Mouse (Mus musculus): ENCODE data around the gene Insc. TPM values are rescaled to one million over a fixed set of nuclear protein-coding genes. Genes with fewer than 3 reads are reported as not detected.
A peak's percentile ranks its signal among the peaks of the same experiment; 100 is the strongest.

The Insc gene
- total RNA-seq, 2 experiments from 2014 or later: 1.8 to 2.2 TPM

DNA sequence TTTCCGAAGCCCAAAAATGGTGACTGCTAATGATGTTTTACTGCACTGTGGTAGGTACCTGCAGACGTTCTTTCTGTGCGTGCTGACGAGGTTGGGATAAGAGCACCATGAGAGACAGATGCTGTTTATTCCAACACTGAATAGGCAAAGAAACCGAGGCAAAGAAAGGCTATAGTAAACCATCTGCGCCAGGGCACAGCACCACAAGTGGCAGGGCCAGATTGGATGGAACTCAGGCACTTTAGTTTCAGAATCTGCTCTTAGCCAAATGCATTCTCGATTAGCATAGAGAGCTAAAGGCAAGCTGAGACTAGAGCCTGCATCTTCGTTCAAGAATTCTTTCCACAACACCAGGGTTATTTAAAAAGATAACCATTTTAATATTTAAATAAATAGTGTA lies 59.1 kb downstream of the Insc start:
- intact Hi-C loops (cut with DNase I): loop anchor here (5.0 kb wide), 1 partner anchor 55 kb away; no protein-coding TSS in a partner anchor
- no peak for TF ChIP-seq CTCF (IDR thresholded peaks at IDR 0.05)

DNA sequence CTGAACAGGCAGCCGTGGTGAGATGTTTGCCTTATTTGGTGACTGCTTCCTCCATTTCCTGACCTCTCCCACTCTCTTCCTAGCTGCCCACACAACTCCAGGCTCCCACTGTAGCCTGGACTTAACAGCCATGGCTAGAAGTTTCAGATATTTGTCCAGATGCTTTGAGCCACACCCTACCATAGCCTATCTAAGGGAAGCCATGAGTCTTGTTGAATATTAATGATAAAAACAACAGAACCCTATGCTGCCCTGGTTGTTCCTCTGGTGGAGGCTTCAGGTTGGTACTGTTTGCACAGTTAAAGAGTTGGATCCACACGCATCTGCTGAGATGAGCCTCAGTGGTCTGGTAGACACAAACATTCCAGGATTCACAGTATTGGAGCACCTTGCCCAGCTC lies 61.8 kb downstream of the Insc start:
- Histone ChIP-seq H3K27ac (no peak overlapping the region), H3K4me3 (no peak overlapping the region)
- intact Hi-C loops (cut with DNase I): no loop called here
- TF ChIP-seq CTCF (IDR thresholded peaks at IDR 0.05): no peak
- DNase-seq (ENCODE audit: extremely low spot score in 1 of 2, low spot score in 2 of 2): no peak

More for the DNA sequence above, 59.1 kb downstream of the Insc start:
- no peak for DNase-seq (ENCODE audit: extremely low spot score in 1 of 2, low spot score in 2 of 2)
- Histone ChIP-seq H3K27ac (no peak overlapping the region), H3K4me3 (no peak overlapping the region)

GRCm38 (mm10) chr7:114807343-114807742 lies 63.8 kb downstream of the Insc start:
- Histone ChIP-seq H3K4me3 (no peak overlapping the region), H3K27ac (peak overlapping the region; percentile 66; the same call in 1 of the 2 replicates)
- DNase-seq (ENCODE audit: extremely low spot score in 1 of 2, low spot score in 2 of 2): peak in 1 of 2 experiments; percentile 36
- intact Hi-C loops (cut with DNase I): no loop called here
- TF ChIP-seq CTCF (IDR thresholded peaks at IDR 0.05): no peak

GRCm38 (mm10) chr7:114808341-114808740 lies 64.8 kb downstream of the Insc start:
- Histone ChIP-seq H3K4me3 (no peak overlapping the region), H3K27ac (no peak overlapping the region)
- intact Hi-C loops (cut with DNase I): no loop called here
- DNase-seq (ENCODE audit: extremely low spot score in 1 of 2, low spot score in 2 of 2): no peak
- no peak for TF ChIP-seq CTCF (IDR thresholded peaks at IDR 0.05)

- H3K4me3 ChIP-seq: no peak overlapping the region
- no peak overlapping the region for H3K27ac ChIP-seq
- DNase-seq (ENCODE audit: extremely low spot score in 1 of 2, low spot score in 2 of 2): peak; percentile 83 to 91
- TF ChIP-seq CTCF (IDR thresholded peaks at IDR 0.05): peak; percentile 94
- intact Hi-C loops (cut with DNase I): loop anchor here (1.0 to 10.0 kb wide), 6 partner anchors 86 to 533 kb away; no protein-coding TSS in a partner anchor
Observed at GRCm38 (mm10) chr7:114817291-114817806, 73.9 kb downstream of the Insc start.

DNA sequence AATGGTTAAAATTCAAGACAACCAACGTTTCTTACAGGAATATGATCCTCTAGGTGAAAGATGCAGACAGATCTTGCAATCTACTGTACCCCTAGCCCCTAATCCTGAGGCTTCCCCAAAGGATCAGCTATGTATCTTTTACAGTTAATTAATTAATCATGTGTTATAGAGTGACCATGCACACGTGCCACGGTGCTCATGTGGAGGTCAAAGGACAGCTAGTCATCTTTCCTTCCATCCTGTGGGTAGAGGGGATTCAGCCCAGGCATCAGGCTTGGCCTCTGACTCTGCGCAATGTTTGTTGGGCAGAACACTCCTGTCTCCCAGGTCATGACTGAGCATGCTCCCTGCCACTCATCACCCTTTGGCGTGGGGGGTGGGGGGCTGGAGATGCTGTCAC lies 74.4 kb downstream of the Insc start:
- no peak for TF ChIP-seq CTCF (IDR thresholded peaks at IDR 0.05)
- Histone ChIP-seq H3K4me3 (no peak overlapping the region), H3K27ac (no peak overlapping the region)
- intact Hi-C loops (cut with DNase I): loop anchor here (1.0 to 10.0 kb wide), 6 partner anchors 87 to 533 kb away; no protein-coding TSS in a partner anchor
- no peak for DNase-seq (ENCODE audit: extremely low spot score in 1 of 2, low spot score in 2 of 2)

GRCm38 (mm10) chr7:114818351-114818750 lies 74.9 kb downstream of the Insc start:
- TF ChIP-seq CTCF (IDR thresholded peaks at IDR 0.05): no peak
- no peak overlapping the region for H3K4me3 ChIP-seq
- no peak for DNase-seq (ENCODE audit: extremely low spot score in 1 of 2, low spot score in 2 of 2)
- intact Hi-C loops (cut with DNase I): loop anchor here (5.0 to 10.0 kb wide), 3 partner anchors 141 to 534 kb away; no protein-coding TSS in a partner anchor
- H3K27ac ChIP-seq: no peak overlapping the region

DNA sequence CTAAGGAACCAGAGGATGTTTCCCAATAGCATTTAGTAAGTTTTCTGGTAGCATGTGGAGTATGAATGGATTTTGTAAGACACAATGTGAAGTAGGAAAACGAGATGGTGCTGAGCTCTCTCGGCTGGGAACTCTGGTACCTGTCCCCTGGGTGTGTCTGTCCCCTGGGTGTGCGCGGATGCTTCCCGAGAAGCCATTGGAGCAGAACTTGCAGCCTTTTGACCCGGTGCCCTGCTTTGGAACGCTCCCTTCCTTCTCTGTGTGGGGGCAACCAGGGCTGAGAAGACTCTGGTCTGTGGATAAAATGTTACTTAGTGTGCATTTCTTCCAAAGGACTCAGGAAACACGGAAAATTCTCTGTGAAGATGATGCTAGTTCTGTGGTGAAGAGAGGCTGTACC lies 75.3 kb downstream of the Insc start:
- no peak for DNase-seq (ENCODE audit: extremely low spot score in 1 of 2, low spot score in 2 of 2)
- intact Hi-C loops (cut with DNase I): loop anchor here (5.0 to 10.0 kb wide), 3 partner anchors 142 to 534 kb away; no protein-coding TSS in a partner anchor

GRCm38 (mm10) chr7:114822736-114823135 lies 79.2 kb downstream of the Insc start:
- no peak for TF ChIP-seq CTCF (IDR thresholded peaks at IDR 0.05)
- Histone ChIP-seq H3K27ac (no peak overlapping the region), H3K4me3 (no peak overlapping the region)
- intact Hi-C loops (cut with DNase I): no loop called here
- DNase-seq (ENCODE audit: extremely low spot score in 1 of 2, low spot score in 2 of 2): no peak

More for the DNA sequence above, 75.3 kb downstream of the Insc start:
- Histone ChIP-seq H3K4me3 (no peak overlapping the region), H3K27ac (no peak overlapping the region)
- TF ChIP-seq CTCF (IDR thresholded peaks at IDR 0.05): no peak

DNA sequence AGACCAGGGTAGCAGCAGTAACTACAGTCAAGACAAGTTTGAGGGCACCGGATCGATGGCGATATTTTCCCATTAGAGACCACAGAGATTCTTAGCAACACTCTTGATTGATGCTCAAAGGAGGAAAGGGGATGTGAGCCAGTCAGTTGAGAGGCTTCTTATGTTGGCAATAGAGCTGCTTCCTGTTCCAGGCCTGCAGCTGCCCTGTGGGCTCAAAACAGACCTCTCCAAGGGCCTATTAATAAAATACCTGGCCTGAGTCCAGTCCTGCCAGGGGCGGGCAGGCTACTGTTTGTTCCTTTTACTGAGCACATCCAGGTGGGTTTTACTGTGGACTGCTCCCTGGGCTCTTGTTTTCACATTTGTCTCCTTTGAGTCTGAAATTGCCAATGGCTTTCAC lies 83.9 kb downstream of the Insc start:
- intact Hi-C loops (cut with DNase I): no loop called here
- DNase-seq (ENCODE audit: extremely low spot score in 1 of 2, low spot score in 2 of 2): no peak
- no peak for TF ChIP-seq CTCF (IDR thresholded peaks at IDR 0.05)
- no peak overlapping the region for H3K27ac ChIP-seq
- H3K4me3 ChIP-seq: no peak overlapping the region

- peak; percentile 17 to 28 for DNase-seq (ENCODE audit: extremely low spot score in 1 of 2, low spot score in 2 of 2)
- Histone ChIP-seq H3K4me3 (no peak overlapping the region), H3K27ac (no peak overlapping the region)
- TF ChIP-seq CTCF (IDR thresholded peaks at IDR 0.05): peak; percentile 7; the same call in 1 of the 2 replicates
- intact Hi-C loops (cut with DNase I): no loop called here
Observed at GRCm38 (mm10) chr7:114832257-114832940, 88.9 kb downstream of the Insc start.

DNA sequence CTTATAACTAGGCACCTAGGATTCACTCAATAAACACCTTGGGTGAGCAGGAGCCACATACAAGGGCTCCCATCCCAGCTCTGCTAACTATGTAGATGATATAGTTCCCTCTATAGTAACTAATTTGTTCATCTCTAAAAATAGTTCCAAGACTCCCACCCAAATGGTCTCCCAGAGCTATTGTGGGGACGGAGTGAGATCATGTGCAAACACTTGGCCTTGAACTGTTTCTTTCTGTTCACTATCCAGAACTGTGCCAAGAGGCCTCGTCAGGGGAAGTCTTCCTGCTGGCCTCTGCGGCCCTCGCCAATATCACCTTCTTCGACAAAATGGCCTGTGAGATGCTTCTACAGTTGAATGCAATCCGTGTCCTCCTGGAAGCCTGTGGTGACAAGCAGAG lies 91.0 kb downstream of the Insc start:
- H3K4me3 ChIP-seq: no peak overlapping the region
- no peak for DNase-seq (ENCODE audit: extremely low spot score in 1 of 2, low spot score in 2 of 2)
- no peak overlapping the region for H3K27ac ChIP-seq
- TF ChIP-seq CTCF (IDR thresholded peaks at IDR 0.05): no peak
- intact Hi-C loops (cut with DNase I): no loop called here
